Mouse (Mus musculus) C2C12 (cell line): Measurements from ENCODE around the gene Cnnm1. TPM values are rescaled to one million over a fixed set of nuclear protein-coding genes. Genes with fewer than 3 reads are reported as not detected.
A peak's percentile ranks its signal among the peaks of the same experiment; 100 is the strongest.

Source experiments
- H3K27me3 ChIP-seq: one replicate; pipeline ENCODE4 v1.6.1; 2011; ENCODE audit not compliant: control insufficient read depth, insufficient read depth, insufficient read length
- H3K36me3 ChIP-seq: one replicate; pipeline ENCODE4 v1.6.1; 2011; ENCODE audit not compliant: control insufficient read depth, insufficient read depth
- H3K4me3 ChIP-seq: one replicate; pipeline ENCODE4 v1.5.1; 2011; ENCODE audit warnings: mild to moderate bottlenecking, control low read depth; ENCODE audit not compliant: poor library complexity, insufficient read depth, severe bottlenecking
- H3K79me2 ChIP-seq: one replicate; pipeline ENCODE4 v1.6.1; 2011; ENCODE audit not compliant: control insufficient read depth, insufficient read depth
- H3K79me3 ChIP-seq: one replicate; pipeline ENCODE4 v1.6.1; 2011; ENCODE audit warnings: low read depth, control low read depth
- H3ac ChIP-seq: one replicate; pipeline ENCODE3; 2011; ENCODE audit warnings: low read depth; ENCODE audit not compliant: control insufficient read depth, insufficient read length
- CEBPB ChIP-seq: IDR thresholded peaks from one replicate; pipeline ENCODE4 v1.6.1; 2011; ENCODE audit warnings: low read depth, mild to moderate bottlenecking, control low read depth, moderate library complexity
- CTCF ChIP-seq: IDR thresholded peaks from one replicate; pipeline ENCODE4 v1.5.1; 2011; ENCODE audit not compliant: control insufficient read depth, insufficient read depth, insufficient read length
- FOSL1 ChIP-seq: IDR thresholded peaks from one replicate; pipeline ENCODE4 v1.8.0; 2011; ENCODE audit warnings: mild to moderate bottlenecking, low read length; ENCODE audit not compliant: poor library complexity, insufficient read depth, severe bottlenecking
- MAX ChIP-seq: IDR thresholded peaks from one replicate; pipeline ENCODE4 v1.6.1; 2011; ENCODE audit warnings: mild to moderate bottlenecking, control low read depth
- MYOD1 ChIP-seq: IDR thresholded peaks from one replicate; pipeline ENCODE4 v1.6.1; 2011; ENCODE audit warnings: low read depth; ENCODE audit not compliant: control insufficient read depth, insufficient read length
- MYOG ChIP-seq: IDR thresholded peaks from one replicate; pipeline ENCODE4 v1.6.1; 2011; ENCODE audit not compliant: control insufficient read depth, insufficient read length; ENCODE audit errors: extremely low read depth
- USF1 ChIP-seq: IDR thresholded peaks from one replicate; pipeline ENCODE4 v1.6.1; 2011; ENCODE audit warnings: low read depth, mild to moderate bottlenecking, control low read depth, moderate library complexity
- polyA plus RNA-seq: library from polyadenylated mRNA; unstranded; fragments of >200 nt; fragmentation: generic; extraction: Trizol; gene quantifications from one replicate; pipeline ENCODE4 v1.2.1, GENCODE M21; 2012; ENCODE audit warnings: missing spikeins

Cnnm1 gene
- polyA plus RNA-seq, 1 experiment = not detected

GRCm38 (mm10) chr19:43510436-43511220, 70.4 kb downstream of the Cnnm1 start:
- Histone ChIP-seq H3K79me2 (peaks cover 44% of the 10 kb centered on the region), H3K27me3 (no peaks in the 10 kb centered on the region), H3K4me3 (no peak overlapping the region), H3ac (no peak overlapping the region), H3K36me3 (peaks cover 40% of the 10 kb centered on the region), H3K79me3 (peaks cover 22% of the 10 kb centered on the region)
- TF ChIP-seq CTCF = no peak
- TF ChIP-seq MYOD1 = no peak
- no peak for TF ChIP-seq CEBPB
- no peak for TF ChIP-seq FOSL1
- TF ChIP-seq USF1 = no peak
- TF ChIP-seq MYOG = no peak
- no peak for TF ChIP-seq MAX

GRCm38 (mm10) chr19:43511621-43512620, 71.7 kb downstream of the Cnnm1 start:
- Histone ChIP-seq H3K36me3 (peaks cover 31% of the 10 kb centered on the region), H3K79me2 (peaks cover 57% of the 10 kb centered on the region)

GRCm38 (mm10) chr19:43513874-43514273, 73.6 kb downstream of the Cnnm1 start:
- TF ChIP-seq MYOG (no peak), USF1 (no peak), CEBPB (no peak), CTCF (no peak), MAX (no peak), FOSL1 (no peak), MYOD1 (no peak)
- Histone ChIP-seq H3K36me3 (peaks cover 30% of the 10 kb centered on the region), H3ac (no peak overlapping the region), H3K79me3 (peaks cover 33% of the 10 kb centered on the region), H3K79me2 (peaks cover 67% of the 10 kb centered on the region), H3K4me3 (no peak overlapping the region), H3K27me3 (no peaks in the 10 kb centered on the region)

More at GRCm38 (mm10) chr19:43511621-43512620, 71.7 kb downstream of the Cnnm1 start:
- Histone ChIP-seq H3K27me3 (no peaks in the 10 kb centered on the region), H3K79me3 (peaks cover 30% of the 10 kb centered on the region), H3K4me3 (no peak overlapping the region), H3ac (no peak overlapping the region)
- TF ChIP-seq CEBPB (no peak), MAX (peak; percentile 59), USF1 (peak; percentile 69), CTCF (no peak)

GRCm38 (mm10) chr19:43515668-43516396, 75.6 kb downstream of the Cnnm1 start:
- H3K36me3 ChIP-seq = peaks cover 31% of the 10 kb centered on the region
- H3K4me3 ChIP-seq = no peak overlapping the region
- H3K79me2 ChIP-seq = peaks cover 67% of the 10 kb centered on the region
- H3K79me3 ChIP-seq = peaks cover 37% of the 10 kb centered on the region
- no peak overlapping the region for H3ac ChIP-seq
- no peak for TF ChIP-seq MYOG
- no peak for TF ChIP-seq MYOD1
- TF ChIP-seq CTCF = no peak
- no peak for TF ChIP-seq FOSL1
- no peak for TF ChIP-seq CEBPB
- no peak for TF ChIP-seq MAX
- TF ChIP-seq USF1 = no peak
- H3K27me3 ChIP-seq = no peaks in the 10 kb centered on the region

- Histone ChIP-seq H3K27me3 (no peaks in the 10 kb centered on the region), H3K4me3 (no peak overlapping the region), H3K79me3 (peaks cover 42% of the 10 kb centered on the region), H3K36me3 (peaks cover 26% of the 10 kb centered on the region), H3K79me2 (peaks cover 68% of the 10 kb centered on the region), H3ac (no peak overlapping the region)
- TF ChIP-seq MYOG (no peak), MYOD1 (no peak), FOSL1 (no peak), USF1 (no peak), MAX (no peak)
Measured at GRCm38 (mm10) chr19:43516397-43517035, 76.3 kb downstream of the Cnnm1 start.
